Mouse (Mus musculus) erythroblast, embryonic 14.5 days (primary cell): ENCODE measurements around the gene Fbxo42.

Experiments used
- GATA1 ChIP-seq: IDR thresholded peaks from 2 replicates; pipeline ENCODE4 v1.6.1; 2012; ENCODE audit warnings: low read length, inconsistent platforms, mixed read lengths
- TAL1 ChIP-seq: IDR thresholded peaks from 3 replicates; pipeline ENCODE4 v1.6.1; 2012; ENCODE audit warnings: low read length, inconsistent platforms, mixed read lengths

GRCm38 (mm10) chr4:141251071-141251470 lies 103.4 kb downstream of the Fbxo42 start:
- TF ChIP-seq GATA1 (no peak), TAL1 (no peak)
